13 mouse cellular contexts compared by ENCODE assay signal in genomic region chr2:150884075-150884778, GRCm38 (mm10). TPM values are rescaled to one million over a fixed set of nuclear protein-coding genes. Genes with fewer than 3 reads are reported as not detected.
DNase-seq lines count a peak whose midpoint lies in the region; ATAC-seq lines count a peak whose summit lies in the region.
"Had no signal": no experiment of that assay in that cellular context is flagged by ENCODE, and none has a peak within 500 bp of the region (broad histone marks: within the 10 kb centered on the region; RNA-seq: fewer than 3 reads in every experiment).

No protein-coding gene starts in this region.

- no peak overlapping the region for H3K4me3 ChIP-seq in kidney, embryonic 15.5 days (replicated peaks)
- no peak overlapping the region for H3K4me3 ChIP-seq in embryonic facial prominence, embryonic 12.5 days
- H3K4me3 ChIP-seq in midbrain, embryonic 15.5 days: no peak overlapping the region
- H3K4me3 ChIP-seq: erythroblast, embryonic 14.5 days; limb, embryonic 13.5 days had no signal

- no peak overlapping the region for H3K4me2 ChIP-seq in kidney, embryonic 15.5 days
- no peak overlapping the region for H3K4me2 ChIP-seq in embryonic facial prominence, embryonic 12.5 days (replicated peaks)
- H3K4me2 ChIP-seq in midbrain, embryonic 15.5 days: no peak overlapping the region
- H3K4me2 ChIP-seq: limb, embryonic 13.5 days had no signal

- peak; percentile 43; the same call in 1 of the 2 replicates for ATAC-seq in cerebellum, adult (ENCODE audit: insufficient number of reproducible peaks, low FRiP score, low TSS enrichment)
- peak; percentile 43; the same call in 1 of the 2 replicates for ATAC-seq in kidney, embryonic 15.5 days (replicated peaks; ENCODE audit: low FRiP score)
- ATAC-seq in embryonic facial prominence, embryonic 12.5 days (ENCODE audit: insufficient number of reproducible peaks, insufficient read depth, low FRiP score, low TSS enrichment): peak; percentile 56; the same call in 1 of the 2 replicates
- 0 out of 2 replicates have a peak, but pooled peaks have one; percentile 27 for ATAC-seq in midbrain, embryonic 15.5 days (replicated peaks)

- H3K27me3 ChIP-seq in kidney, embryonic 15.5 days: no peaks in the 10 kb centered on the region
- H3K27me3 ChIP-seq in embryonic facial prominence, embryonic 12.5 days: no peaks in the 10 kb centered on the region
- H3K27me3 ChIP-seq in midbrain, embryonic 15.5 days (replicated peaks): no peaks in the 10 kb centered on the region
- H3K27me3 ChIP-seq: limb, embryonic 13.5 days had no signal

- no peak overlapping the region for H3K27ac ChIP-seq in kidney, embryonic 15.5 days
- H3K27ac ChIP-seq in embryonic facial prominence, embryonic 12.5 days: no peak overlapping the region
- no peak overlapping the region for H3K27ac ChIP-seq in midbrain, embryonic 15.5 days
- H3K27ac ChIP-seq: limb, embryonic 13.5 days had no signal

- no peak for DNase-seq in cerebellum, postnatal 36 days
- DNase-seq in kidney, postnatal 36 days: no peak
- DNase-seq in Muller cell, postnatal 12 days (ENCODE audit: inconsistent ontology term): no peak
- no peak for DNase-seq in adrenal gland, adult 18-20 months (ENCODE audit: low spot score in 2 of 2)
- DNase-seq: adrenal gland, postnatal 10 days; heart, postnatal 14 days; kidney, adult 9 months had no signal

- no peaks in the 10 kb centered on the region for H3K9me3 ChIP-seq in kidney, embryonic 15.5 days (replicated peaks)
- no peaks in the 10 kb centered on the region for H3K9me3 ChIP-seq in embryonic facial prominence, embryonic 12.5 days
- no peaks in the 10 kb centered on the region for H3K9me3 ChIP-seq in midbrain, embryonic 15.5 days
- H3K9me3 ChIP-seq: limb, embryonic 13.5 days had no signal

- no peaks in the 10 kb centered on the region for H3K36me3 ChIP-seq in kidney, embryonic 15.5 days
- no peaks in the 10 kb centered on the region for H3K36me3 ChIP-seq in embryonic facial prominence, embryonic 12.5 days
- no peaks in the 10 kb centered on the region for H3K36me3 ChIP-seq in midbrain, embryonic 15.5 days (replicated peaks)
- H3K36me3 ChIP-seq: limb, embryonic 13.5 days had no signal

- H3K9ac ChIP-seq in kidney, embryonic 15.5 days: no peak overlapping the region
- no peak overlapping the region for H3K9ac ChIP-seq in embryonic facial prominence, embryonic 12.5 days
- no peak overlapping the region for H3K9ac ChIP-seq in midbrain, embryonic 15.5 days
- H3K9ac ChIP-seq: limb, embryonic 13.5 days had no signal

- no peaks in the 10 kb centered on the region for H3K4me1 ChIP-seq in kidney, embryonic 15.5 days
- H3K4me1 ChIP-seq in embryonic facial prominence, embryonic 12.5 days: no peaks in the 10 kb centered on the region
- no peaks in the 10 kb centered on the region for H3K4me1 ChIP-seq in midbrain, embryonic 15.5 days
- H3K4me1 ChIP-seq: limb, embryonic 13.5 days had no signal

- WGBS in kidney, embryonic 15.5 days: 89% methylated on average over 8 of the region's 8 CpGs
- WGBS in embryonic facial prominence, embryonic 12.5 days: 91% methylated on average over 8 of the region's 8 CpGs
- WGBS in midbrain, embryonic 15.5 days: 91% methylated on average over 8 of the region's 8 CpGs

RNA-seq across cellular contexts. Expression of gene Abhd12, which starts 20.3 kb away (rescaled TPM):
- polyA plus RNA-seq in kidney, embryonic 15.5 days (2015; fragmentation: Nextera tagmentation; extraction: Ambion mirVana): 62.3 and 63.5 TPM in 2 replicates
- polyA plus RNA-seq in embryonic facial prominence, embryonic 12.5 days (2016; fragmentation: Nextera tagmentation; extraction: Ambion mirVana): 66.3 and 67.7 TPM in 2 replicates
- 120 and 127 TPM in 2 replicates for polyA plus RNA-seq in midbrain, embryonic 15.5 days (2015; fragmentation: Nextera tagmentation; extraction: Ambion mirVana)
- total RNA-seq in adrenal gland, adult 18-20 months (2021): 10 to 100 TPM; 72.8 to 74.0 TPM

RNA-seq across cellular contexts. Expression of gene Gins1, which starts 21.0 kb away (rescaled TPM):
- 49.3 TPM in 2 replicates for polyA plus RNA-seq in kidney, embryonic 15.5 days (2015; fragmentation: Nextera tagmentation; extraction: Ambion mirVana)
- 58.9 and 59.1 TPM in 2 replicates for polyA plus RNA-seq in embryonic facial prominence, embryonic 12.5 days (2016; fragmentation: Nextera tagmentation; extraction: Ambion mirVana)
- 15.0 TPM in 2 replicates for polyA plus RNA-seq in midbrain, embryonic 15.5 days (2015; fragmentation: Nextera tagmentation; extraction: Ambion mirVana)
- 1 to 10 TPM; 1.2 to 1.7 TPM for total RNA-seq in adrenal gland, adult 18-20 months (2021)
